Mouse (Mus musculus): ENCODE results near the gene Krtap6-2.

Krtap6-2 gene

DNA sequence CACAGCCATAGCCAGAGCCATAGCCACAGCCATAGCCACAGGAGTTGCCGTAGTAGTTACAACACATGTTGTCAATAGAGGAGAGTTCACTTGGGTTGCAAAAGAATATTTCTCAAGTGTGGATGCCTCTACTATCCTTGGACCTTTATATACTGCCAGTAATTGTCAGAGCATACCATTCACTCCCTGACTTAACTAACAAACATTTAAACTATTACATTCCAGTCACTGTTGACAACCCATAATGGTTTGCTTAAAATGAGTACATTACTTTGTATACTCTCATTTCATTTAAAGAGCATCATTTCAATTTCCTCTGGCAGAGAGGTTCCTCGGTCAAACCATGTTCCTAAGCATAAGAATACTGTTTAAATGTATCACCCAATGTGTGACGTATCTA, at the start of gene Krtap6-2:
TSS of gene Krtap6-2 (minus strand) at position 101 of the 400 bp plus-strand sequence.
- no peak for DNase-seq (ENCODE audit: low read depth)

DNA sequence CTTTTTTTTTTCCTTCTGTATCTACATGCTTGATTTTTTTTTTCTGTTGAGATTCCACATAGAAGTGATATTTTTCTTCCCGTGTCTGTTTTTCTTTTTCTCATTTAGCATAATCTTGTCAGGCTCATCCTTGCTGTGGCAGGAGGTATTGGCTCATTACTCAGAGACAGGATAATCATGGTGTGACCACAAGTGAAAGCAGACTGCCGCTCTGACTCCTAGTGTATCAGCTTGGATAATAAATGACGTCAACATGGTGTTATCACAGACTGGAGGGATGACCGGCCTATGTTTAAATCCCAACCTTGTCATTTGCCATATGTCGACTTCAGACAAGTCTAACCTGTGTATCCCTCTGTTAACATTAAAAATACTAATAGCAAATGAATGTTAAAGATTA, 41.3 kb upstream of the Krtap6-2 start:
- DNase-seq (ENCODE audit: low read depth), result no peak

GRCm38 (mm10) chr16:89429586-89429985, 9.7 kb upstream of the Krtap6-2 start:
- no peak for DNase-seq (ENCODE audit: low read depth)

DNA sequence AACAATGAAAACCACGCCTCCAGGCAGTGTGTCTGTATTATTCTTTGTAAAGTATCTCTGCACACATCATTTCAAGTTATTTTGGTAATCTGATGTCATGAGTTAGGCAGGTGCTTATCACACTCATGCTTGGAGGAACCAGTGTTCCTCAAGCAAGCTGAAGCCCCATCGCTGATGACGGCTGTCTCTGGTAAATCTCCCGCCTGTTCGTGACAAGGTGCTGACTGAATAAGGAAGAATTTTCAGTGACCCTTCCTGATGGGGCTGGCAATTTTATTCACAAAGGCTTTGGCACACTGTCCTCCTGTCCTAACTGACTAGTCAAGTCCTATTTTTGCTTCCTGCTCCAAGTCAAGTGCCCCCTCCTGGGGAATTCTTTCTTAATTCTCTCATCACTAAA, 5.4 kb upstream of the Krtap6-2 start:
- no peak for DNase-seq (ENCODE audit: low read depth)

DNA sequence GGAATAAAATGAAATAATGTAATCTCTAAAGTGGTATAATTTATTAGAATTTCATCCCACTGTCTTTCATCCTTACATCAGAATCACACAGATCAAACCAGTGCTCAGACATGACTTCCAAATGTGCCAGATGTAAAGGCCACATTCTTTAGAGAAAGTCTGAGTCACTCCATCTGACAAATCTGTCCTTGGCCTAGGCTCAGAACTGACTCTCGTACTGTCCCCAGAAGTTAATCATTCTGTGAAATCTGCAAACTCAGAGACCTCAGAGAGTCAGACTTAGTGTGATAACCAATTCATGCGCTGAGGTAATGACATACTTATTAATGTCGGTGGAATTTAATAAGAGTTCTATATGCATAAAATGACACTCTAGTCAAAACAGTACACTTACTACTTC, 3.6 kb downstream of the Krtap6-2 start:
- DNase-seq (ENCODE audit: low read depth), result no peak

DNA sequence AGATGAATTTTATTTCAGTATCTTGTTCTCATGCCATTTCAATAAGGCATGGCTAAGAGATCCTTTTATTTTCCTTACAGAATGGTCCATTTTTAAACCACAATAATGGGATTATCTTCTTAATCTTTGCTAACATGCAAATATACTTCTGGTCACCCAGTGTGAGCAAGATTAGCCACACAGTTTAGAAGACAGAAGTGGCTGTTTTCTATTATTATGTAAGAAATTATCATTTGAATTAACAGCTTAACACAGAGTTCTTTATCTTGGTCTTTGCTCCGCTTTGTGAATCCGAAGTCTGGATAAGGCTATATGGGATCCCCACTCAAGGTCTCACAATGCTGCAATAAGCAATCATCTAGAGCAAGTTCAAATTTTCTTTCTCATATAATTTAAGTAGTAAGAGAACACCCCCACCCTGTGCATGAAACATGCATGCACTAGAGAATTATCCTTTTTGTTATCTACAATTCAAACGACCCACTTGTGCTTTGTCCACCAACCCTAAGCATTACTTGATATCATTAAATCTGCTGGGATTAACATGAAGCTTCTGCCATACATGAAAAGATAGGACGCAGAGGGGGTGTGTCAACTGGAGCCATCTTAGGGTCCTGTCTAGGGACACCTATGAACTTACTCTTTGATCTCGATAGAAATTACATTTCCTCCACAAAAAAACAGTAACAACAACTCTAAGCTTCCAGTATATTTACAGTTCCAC, 9.4 kb downstream of the Krtap6-2 start:
- no peak for DNase-seq (ENCODE audit: low read depth)

- no peak for DNase-seq (ENCODE audit: low read depth)
Observed at GRCm38 (mm10) chr16:89403768-89404167, 16.1 kb downstream of the Krtap6-2 start, which contains the start of gene Krtap21-1. Gene Krtap21-1, minus strand, starts transcription at chr16:89403868.

DNA sequence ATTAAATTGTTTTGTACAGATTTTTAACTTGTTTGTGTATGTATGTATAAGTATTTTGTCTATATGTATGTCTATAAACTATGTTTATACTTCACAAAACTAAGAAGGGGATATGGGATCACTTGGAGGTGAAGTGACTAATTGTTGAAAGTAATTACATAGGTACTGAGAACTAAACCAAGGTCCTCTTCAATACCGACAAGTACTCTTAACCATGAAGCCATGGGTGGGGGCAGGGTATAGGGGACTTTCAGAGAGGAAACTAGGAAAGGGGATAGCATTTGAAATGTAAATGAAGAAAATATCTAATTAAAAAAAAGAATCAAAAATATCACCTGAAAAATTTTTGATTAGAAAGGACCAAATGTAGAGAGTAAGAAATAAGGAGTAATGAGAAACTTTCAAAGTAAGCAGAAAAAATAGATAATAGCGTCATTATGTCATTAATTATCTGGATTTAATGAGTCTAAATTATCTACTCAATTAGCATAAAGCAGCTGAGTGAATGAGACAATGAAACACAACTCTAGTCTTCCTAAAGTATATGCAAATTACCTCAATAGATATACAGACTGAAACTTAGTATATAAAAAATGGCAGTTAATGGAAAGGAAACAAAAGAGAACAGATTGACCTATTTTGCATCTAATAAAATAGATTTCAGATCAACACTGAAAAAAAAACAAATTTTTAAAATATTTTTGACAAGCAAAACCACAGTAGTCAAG, 47.0 kb downstream of the Krtap6-2 start:
- DNase-seq (ENCODE audit: low read depth), result no peak
